Mouse (Mus musculus): ENCODE data around the gene Olfr1385. TPM values are rescaled to one million over a fixed set of nuclear protein-coding genes. Genes with fewer than 3 reads are reported as not detected.
"Not testable (repeated sequence)": the region's sequence is repeated elsewhere in the genome, so short reads cannot be mapped to it uniquely, and the experiment has no call there.

Olfr1385 gene
- polyA plus RNA-seq (2015; fragmentation: Nextera tagmentation; extraction: Ambion mirVana), result not detected in 2 replicates

GRCm38 (mm10) chr11:49488770-49489169 is at the start of gene Olfr1385:
TSS of gene Olfr1385 (plus strand) at chr11:49489070.
- not testable (repeated sequence) for H3K27me3 ChIP-seq (ENCODE audit: control insufficient read depth, insufficient read depth, low read depth, low read length); H3K27ac ChIP-seq (ENCODE audit: low read length); H3K4me3 ChIP-seq (ENCODE audit: low read depth, low read length); H3K36me3 ChIP-seq (ENCODE audit: control insufficient read depth, insufficient read depth, low read length); ATAC-seq; H3K4me1 ChIP-seq (ENCODE audit: control insufficient read depth, insufficient read depth, low read length); H3K9me3 ChIP-seq (replicated peaks; ENCODE audit: control insufficient read depth, low read length, poor library complexity, severe bottlenecking); H3K9ac ChIP-seq (ENCODE audit: low read depth, low read length); H3K4me2 ChIP-seq (ENCODE audit: low read length)
- WGBS, result 88% methylated on average over 1 of the region's 1 CpGs

GRCm38 (mm10) chr11:49455043-49455442 is 33.8 kb upstream of the Olfr1385 start, which contains the start of gene Olfr1387:
TSS of gene Olfr1387 (plus strand) at chr11:49455343.
- no peak for ATAC-seq
- Histone ChIP-seq H3K27ac (ENCODE audit: low read length) (no peak within 1 kb of the TSS), H3K9ac (ENCODE audit: low read depth, low read length) (no peak within 1 kb of the TSS), H3K4me1 (ENCODE audit: control insufficient read depth, insufficient read depth, low read length) (no peaks in the 10 kb centered on the region), H3K4me3 (ENCODE audit: low read depth, low read length) (no peak within 1 kb of the TSS), H3K27me3 (ENCODE audit: control insufficient read depth, insufficient read depth, low read depth, low read length) (no peaks in the 10 kb centered on the region), H3K9me3 (replicated peaks; ENCODE audit: control insufficient read depth, low read length, poor library complexity, severe bottlenecking) (0 out of 2 replicates have a peak, but pooled peaks cover 2% of the 10 kb centered on the region), H3K36me3 (ENCODE audit: control insufficient read depth, insufficient read depth, low read length) (no peaks in the 10 kb centered on the region), H3K4me2 (ENCODE audit: low read length) (no peak within 1 kb of the TSS)
- WGBS, result 83% methylated on average over 1 of the region's 1 CpGs

- H3K36me3 ChIP-seq (ENCODE audit: control insufficient read depth, insufficient read depth, low read length); H3K9me3 ChIP-seq (replicated peaks; ENCODE audit: control insufficient read depth, low read length, poor library complexity, severe bottlenecking); H3K9ac ChIP-seq (ENCODE audit: low read depth, low read length); H3K27ac ChIP-seq (ENCODE audit: low read length); H3K4me3 ChIP-seq (ENCODE audit: low read depth, low read length); ATAC-seq; H3K27me3 ChIP-seq (ENCODE audit: control insufficient read depth, insufficient read depth, low read depth, low read length); H3K4me2 ChIP-seq (ENCODE audit: low read length); H3K4me1 ChIP-seq (ENCODE audit: control insufficient read depth, insufficient read depth, low read length): not testable (repeated sequence)
- 90% methylated on average over 3 of the region's 3 CpGs for WGBS
Measured at GRCm38 (mm10) chr11:49464746-49465145, 24.1 kb upstream of the Olfr1385 start, which contains the start of gene Olfr1386. TSS of gene Olfr1386 (plus strand) at chr11:49465046.

GRCm38 (mm10) chr11:49485973-49486372 is 2.9 kb upstream of the Olfr1385 start:
- no peak overlapping the region for H3K4me3 ChIP-seq (ENCODE audit: low read depth, low read length)
- no peaks in the 10 kb centered on the region for H3K36me3 ChIP-seq (ENCODE audit: control insufficient read depth, insufficient read depth, low read length)
- no peaks in the 10 kb centered on the region for H3K27me3 ChIP-seq (ENCODE audit: control insufficient read depth, insufficient read depth, low read depth, low read length)
- H3K9me3 ChIP-seq (replicated peaks; ENCODE audit: control insufficient read depth, low read length, poor library complexity, severe bottlenecking), result no peaks in the 10 kb centered on the region
- no peak for ATAC-seq
- H3K27ac ChIP-seq (ENCODE audit: low read length), result no peak overlapping the region
- H3K4me2 ChIP-seq (ENCODE audit: low read length), result no peak overlapping the region
- H3K9ac ChIP-seq (ENCODE audit: low read depth, low read length), result no peak overlapping the region
- no peaks in the 10 kb centered on the region for H3K4me1 ChIP-seq (ENCODE audit: control insufficient read depth, insufficient read depth, low read length)
- WGBS, result 59% methylated on average over 4 of the region's 4 CpGs

GRCm38 (mm10) chr11:49518086-49518485 is 29.2 kb downstream of the Olfr1385 start:
- H3K4me1 ChIP-seq (ENCODE audit: control insufficient read depth, insufficient read depth, low read length), result no peaks in the 10 kb centered on the region
- H3K36me3 ChIP-seq (ENCODE audit: control insufficient read depth, insufficient read depth, low read length), result no peaks in the 10 kb centered on the region
- no peak overlapping the region for H3K4me3 ChIP-seq (ENCODE audit: low read depth, low read length)
- 78% methylated on average over 5 of the region's 5 CpGs for WGBS
- no peak for ATAC-seq
- no peak overlapping the region for H3K4me2 ChIP-seq (ENCODE audit: low read length)
- no peak overlapping the region for H3K9ac ChIP-seq (ENCODE audit: low read depth, low read length)
- H3K27me3 ChIP-seq (ENCODE audit: control insufficient read depth, insufficient read depth, low read depth, low read length), result no peaks in the 10 kb centered on the region
- no peaks in the 10 kb centered on the region for H3K9me3 ChIP-seq (replicated peaks; ENCODE audit: control insufficient read depth, low read length, poor library complexity, severe bottlenecking)
- H3K27ac ChIP-seq (ENCODE audit: low read length), result no peak overlapping the region

- no peak for ATAC-seq
- Histone ChIP-seq H3K9me3 (replicated peaks; ENCODE audit: control insufficient read depth, low read length, poor library complexity, severe bottlenecking) (no peaks in the 10 kb centered on the region), H3K9ac (ENCODE audit: low read depth, low read length) (no peak within 1 kb of the TSS), H3K4me3 (ENCODE audit: low read depth, low read length) (no peak within 1 kb of the TSS), H3K36me3 (ENCODE audit: control insufficient read depth, insufficient read depth, low read length) (no peaks in the 10 kb centered on the region), H3K4me2 (ENCODE audit: low read length) (no peak within 1 kb of the TSS), H3K27me3 (ENCODE audit: control insufficient read depth, insufficient read depth, low read depth, low read length) (no peaks in the 10 kb centered on the region), H3K4me1 (ENCODE audit: control insufficient read depth, insufficient read depth, low read length) (no peaks in the 10 kb centered on the region), H3K27ac (ENCODE audit: low read length) (no peak within 1 kb of the TSS)
Measured at GRCm38 (mm10) chr11:49519348-49519747, 30.5 kb downstream of the Olfr1385 start, which contains the start of gene Olfr1383. TSS of gene Olfr1383 (plus strand) at chr11:49519648.

GRCm38 (mm10) chr11:49527947-49528346 is 39.1 kb downstream of the Olfr1385 start, which contains the start of gene Olfr1382:
TSS of gene Olfr1382 (plus strand) at chr11:49528247.
- no peak within 1 kb of the TSS for H3K4me2 ChIP-seq (ENCODE audit: low read length)
- no peak within 1 kb of the TSS for H3K9ac ChIP-seq (ENCODE audit: low read depth, low read length)
- no peaks in the 10 kb centered on the region for H3K36me3 ChIP-seq (ENCODE audit: control insufficient read depth, insufficient read depth, low read length)
- no peaks in the 10 kb centered on the region for H3K4me1 ChIP-seq (ENCODE audit: control insufficient read depth, insufficient read depth, low read length)
- H3K4me3 ChIP-seq (ENCODE audit: low read depth, low read length), result no peak within 1 kb of the TSS
- WGBS, result 85% methylated on average over 3 of the region's 3 CpGs
- no peaks in the 10 kb centered on the region for H3K27me3 ChIP-seq (ENCODE audit: control insufficient read depth, insufficient read depth, low read depth, low read length)
- no peaks in the 10 kb centered on the region for H3K9me3 ChIP-seq (replicated peaks; ENCODE audit: control insufficient read depth, low read length, poor library complexity, severe bottlenecking)
- no peak for ATAC-seq
- no peak within 1 kb of the TSS for H3K27ac ChIP-seq (ENCODE audit: low read length)

- ATAC-seq, result no peak
Measured at GRCm38 (mm10) chr11:49532761-49533160, 43.9 kb downstream of the Olfr1385 start.

GRCm38 (mm10) chr11:49536631-49537030 is 47.8 kb downstream of the Olfr1385 start:
- H3K9me3 ChIP-seq (replicated peaks; ENCODE audit: control insufficient read depth, low read length, poor library complexity, severe bottlenecking); H3K4me2 ChIP-seq (ENCODE audit: low read length); H3K36me3 ChIP-seq (ENCODE audit: control insufficient read depth, insufficient read depth, low read length); H3K27me3 ChIP-seq (ENCODE audit: control insufficient read depth, insufficient read depth, low read depth, low read length); H3K27ac ChIP-seq (ENCODE audit: low read length); H3K4me3 ChIP-seq (ENCODE audit: low read depth, low read length); H3K4me1 ChIP-seq (ENCODE audit: control insufficient read depth, insufficient read depth, low read length); H3K9ac ChIP-seq (ENCODE audit: low read depth, low read length): not testable (repeated sequence)
- peak; percentile 71 for ATAC-seq
- 95% methylated on average over 2 of the region's 2 CpGs for WGBS

More at GRCm38 (mm10) chr11:49532761-49533160, 43.9 kb downstream of the Olfr1385 start:
- H3K36me3 ChIP-seq (ENCODE audit: control insufficient read depth, insufficient read depth, low read length), result no peaks in the 10 kb centered on the region
- H3K4me2 ChIP-seq (ENCODE audit: low read length), result no peak overlapping the region
- H3K4me1 ChIP-seq (ENCODE audit: control insufficient read depth, insufficient read depth, low read length), result no peaks in the 10 kb centered on the region
- H3K27ac ChIP-seq (ENCODE audit: low read length), result no peak overlapping the region
- no peak overlapping the region for H3K9ac ChIP-seq (ENCODE audit: low read depth, low read length)
- no peaks in the 10 kb centered on the region for H3K27me3 ChIP-seq (ENCODE audit: control insufficient read depth, insufficient read depth, low read depth, low read length)
- H3K4me3 ChIP-seq (ENCODE audit: low read depth, low read length), result no peak overlapping the region
- no peaks in the 10 kb centered on the region for H3K9me3 ChIP-seq (replicated peaks; ENCODE audit: control insufficient read depth, low read length, poor library complexity, severe bottlenecking)
